Mouse (Mus musculus): ENCODE measurements at regions not wholly inside any gene's neighbourhood (a gene's known extent, or its start where the extent isn't known, plus 50 kb on each side); places are given as distances from the start of the nearest gene placed in this dataset.

DNA sequence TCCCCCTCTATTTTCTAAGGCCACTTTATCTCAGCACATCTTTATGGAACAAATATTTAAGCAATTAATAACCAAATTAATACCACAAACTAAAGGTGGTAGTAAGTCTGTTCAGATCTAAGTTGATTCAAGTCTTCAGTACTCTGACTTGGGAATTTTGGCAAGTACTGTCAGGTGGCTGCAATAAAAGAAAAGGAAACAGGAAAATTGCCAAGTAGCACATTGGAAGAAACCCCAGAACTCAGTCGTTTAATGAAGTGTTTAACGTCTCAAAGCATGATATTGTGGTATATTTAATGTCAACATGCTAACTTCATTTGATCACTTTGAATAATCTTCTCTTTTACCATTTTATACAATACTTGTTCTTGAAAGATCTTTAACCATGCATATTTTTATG lies 142.2 kb downstream of the Gm11146 start:
- Histone ChIP-seq H3K9me3 (replicated peaks) (no peaks in the 10 kb centered on the region), H3K36me3 (ENCODE audit: poor library complexity, severe bottlenecking) (no peaks in the 10 kb centered on the region), H3K4me3 (no peak overlapping the region), H3K27me3 (no peaks in the 10 kb centered on the region), H3K4me1 (peaks cover 17% of the 10 kb centered on the region), H3K9ac (no peak overlapping the region), H3K27ac (no peak overlapping the region), H3K4me2 (no peak overlapping the region)
- WGBS: 57% methylated on average over 2 of the region's 2 CpGs
- no peak for ATAC-seq

DNA sequence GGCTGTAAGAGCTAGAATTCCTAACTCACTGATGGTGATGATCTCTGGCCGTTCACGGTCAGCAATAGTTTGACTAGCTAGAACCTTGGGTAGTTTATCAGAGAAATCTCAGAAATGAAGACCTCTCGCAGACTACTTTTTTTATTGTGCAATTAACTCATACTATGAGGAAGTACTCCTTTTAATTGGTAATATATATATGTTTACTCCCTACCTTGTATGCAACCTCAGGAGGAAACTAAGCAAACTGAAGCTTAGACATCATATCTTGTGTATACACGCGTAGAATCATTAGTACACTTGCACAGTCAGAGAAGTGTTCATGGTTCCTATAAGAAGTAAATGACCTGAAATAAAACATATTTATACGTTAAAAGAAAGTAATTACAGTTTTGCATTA lies 157.2 kb downstream of the Gm11146 start:
- no peaks in the 10 kb centered on the region for H3K27me3 ChIP-seq
- H3K36me3 ChIP-seq (ENCODE audit: poor library complexity, severe bottlenecking): no peaks in the 10 kb centered on the region
- 96% methylated on average over 6 of the region's 6 CpGs for WGBS
- peaks cover 40% of the 10 kb centered on the region for H3K4me1 ChIP-seq
- H3K27ac ChIP-seq: no peak overlapping the region
- no peak for ATAC-seq
- H3K4me2 ChIP-seq: no peak overlapping the region
- H3K4me3 ChIP-seq: no peak overlapping the region
- H3K9ac ChIP-seq: no peak overlapping the region
- no peaks in the 10 kb centered on the region for H3K9me3 ChIP-seq (replicated peaks)

DNA sequence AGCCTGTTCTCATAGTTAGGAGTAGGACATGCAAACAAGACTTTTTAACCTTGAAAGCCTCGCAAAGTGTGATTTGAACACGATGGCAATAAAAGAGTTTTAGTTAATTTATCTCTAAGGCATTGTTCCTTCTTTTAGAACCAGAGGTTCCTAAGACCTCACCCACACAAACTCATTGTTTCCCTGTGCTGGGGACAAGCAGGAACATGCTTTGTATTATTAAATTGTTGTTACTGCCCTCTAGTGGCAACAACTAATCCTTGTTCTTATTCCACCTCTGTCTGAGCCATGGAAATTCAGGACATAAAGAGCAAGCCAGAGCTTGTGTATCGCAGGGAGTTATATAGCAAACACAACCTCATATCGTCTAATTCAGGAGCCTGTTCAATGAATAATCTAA lies 157.9 kb downstream of the Gm11146 start:
- WGBS: 20% methylated on average over 4 of the region's 4 CpGs
- no peak overlapping the region for H3K9ac ChIP-seq
- H3K36me3 ChIP-seq (ENCODE audit: poor library complexity, severe bottlenecking): no peaks in the 10 kb centered on the region
- no peaks in the 10 kb centered on the region for H3K27me3 ChIP-seq
- no peaks in the 10 kb centered on the region for H3K9me3 ChIP-seq (replicated peaks)
- no peak overlapping the region for H3K27ac ChIP-seq
- no peak overlapping the region for H3K4me3 ChIP-seq
- no peak overlapping the region for H3K4me2 ChIP-seq
- ATAC-seq: peak; percentile 79
- H3K4me1 ChIP-seq: peaks cover 40% of the 10 kb centered on the region

DNA sequence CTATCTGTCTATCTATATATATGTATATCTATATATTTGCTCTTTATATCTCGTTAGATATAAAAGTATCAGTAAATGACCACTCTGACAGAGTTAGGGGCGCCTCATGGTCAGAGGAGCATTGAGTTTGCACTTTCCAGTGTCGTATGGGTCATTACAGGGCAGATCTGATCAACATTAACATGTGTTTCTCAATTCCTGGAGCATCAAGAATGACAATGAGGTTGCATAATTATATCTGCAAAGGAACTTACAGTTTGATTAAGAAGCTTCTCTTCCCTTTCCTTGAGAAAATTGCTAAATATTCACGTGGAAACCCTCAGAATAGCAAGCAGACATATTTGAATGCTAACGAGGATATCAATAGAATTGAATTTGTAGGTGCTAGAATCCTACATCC lies 158.6 kb downstream of the Gm11146 start:
- Histone ChIP-seq H3K27me3 (no peaks in the 10 kb centered on the region), H3K27ac (peak overlapping the region; percentile 27; the same call in 1 of the 2 replicates), H3K9me3 (replicated peaks) (no peaks in the 10 kb centered on the region), H3K4me1 (peaks cover 40% of the 10 kb centered on the region), H3K36me3 (ENCODE audit: poor library complexity, severe bottlenecking) (no peaks in the 10 kb centered on the region), H3K4me2 (no peak overlapping the region), H3K4me3 (no peak overlapping the region), H3K9ac (no peak overlapping the region)
- 64% methylated on average over 5 of the region's 5 CpGs for WGBS
- ATAC-seq: no peak

DNA sequence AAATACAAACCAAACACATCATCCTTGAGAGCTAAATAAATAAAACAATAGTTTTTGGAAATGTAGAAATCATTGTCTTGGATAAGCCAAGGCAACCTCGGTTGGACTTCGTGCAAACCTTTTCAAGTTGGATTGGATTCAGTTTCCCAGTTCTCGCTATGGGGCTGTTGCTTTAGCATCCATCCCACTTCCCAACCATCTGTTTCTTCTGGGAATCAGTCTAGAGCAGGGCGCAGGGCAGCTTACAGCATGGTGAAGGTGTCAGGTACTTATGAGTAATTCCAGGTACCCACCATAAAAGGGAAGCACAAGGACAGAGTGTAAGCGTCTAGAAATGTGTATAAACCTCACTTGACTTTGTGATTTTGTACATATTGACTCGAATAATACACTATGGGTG lies 159.0 kb downstream of the Gm11146 start:
- H3K36me3 ChIP-seq (ENCODE audit: poor library complexity, severe bottlenecking): peaks cover 3% of the 10 kb centered on the region; the same call in 1 of the 2 replicates
- no peaks in the 10 kb centered on the region for H3K27me3 ChIP-seq
- 91% methylated on average over 6 of the region's 6 CpGs for WGBS
- no peak for ATAC-seq
- no peak overlapping the region for H3K4me2 ChIP-seq
- no peak overlapping the region for H3K4me3 ChIP-seq
- no peak overlapping the region for H3K9ac ChIP-seq
- H3K4me1 ChIP-seq: peaks cover 40% of the 10 kb centered on the region
- H3K9me3 ChIP-seq (replicated peaks): no peaks in the 10 kb centered on the region
- no peak overlapping the region; the same call in 1 of the 2 replicates for H3K27ac ChIP-seq

DNA sequence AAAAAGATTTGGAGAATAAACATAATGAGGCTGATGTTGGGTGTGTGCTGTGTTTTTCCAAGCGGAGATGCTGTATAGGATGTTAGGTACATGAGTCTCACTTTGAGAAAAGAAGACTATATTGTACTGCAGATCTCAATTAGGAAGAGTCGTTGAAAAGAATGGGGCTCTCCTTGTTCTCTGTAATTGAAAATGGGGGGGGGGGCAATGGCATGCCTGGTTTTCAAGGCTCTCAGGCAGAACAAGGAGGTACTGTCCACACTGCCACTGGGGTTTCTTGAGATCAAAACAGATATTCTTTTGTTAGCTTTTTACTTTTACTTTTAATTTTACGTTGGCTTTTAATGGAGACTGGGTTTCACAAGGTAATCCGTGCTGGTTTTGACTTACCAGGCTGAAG lies 170.5 kb downstream of the Gm11146 start:
- Histone ChIP-seq H3K27me3 (no peaks in the 10 kb centered on the region), H3K9ac (no peak overlapping the region), H3K9me3 (replicated peaks) (no peaks in the 10 kb centered on the region), H3K27ac (peak overlapping the region; percentile 54), H3K4me1 (peaks cover 14% of the 10 kb centered on the region), H3K4me3 (no peak overlapping the region), H3K36me3 (ENCODE audit: poor library complexity, severe bottlenecking) (no peaks in the 10 kb centered on the region), H3K4me2 (peak overlapping the region; percentile 10; the same call in 1 of the 2 replicates)
- ATAC-seq: no peak
- 17% methylated on average over 4 of the region's 4 CpGs for WGBS

DNA sequence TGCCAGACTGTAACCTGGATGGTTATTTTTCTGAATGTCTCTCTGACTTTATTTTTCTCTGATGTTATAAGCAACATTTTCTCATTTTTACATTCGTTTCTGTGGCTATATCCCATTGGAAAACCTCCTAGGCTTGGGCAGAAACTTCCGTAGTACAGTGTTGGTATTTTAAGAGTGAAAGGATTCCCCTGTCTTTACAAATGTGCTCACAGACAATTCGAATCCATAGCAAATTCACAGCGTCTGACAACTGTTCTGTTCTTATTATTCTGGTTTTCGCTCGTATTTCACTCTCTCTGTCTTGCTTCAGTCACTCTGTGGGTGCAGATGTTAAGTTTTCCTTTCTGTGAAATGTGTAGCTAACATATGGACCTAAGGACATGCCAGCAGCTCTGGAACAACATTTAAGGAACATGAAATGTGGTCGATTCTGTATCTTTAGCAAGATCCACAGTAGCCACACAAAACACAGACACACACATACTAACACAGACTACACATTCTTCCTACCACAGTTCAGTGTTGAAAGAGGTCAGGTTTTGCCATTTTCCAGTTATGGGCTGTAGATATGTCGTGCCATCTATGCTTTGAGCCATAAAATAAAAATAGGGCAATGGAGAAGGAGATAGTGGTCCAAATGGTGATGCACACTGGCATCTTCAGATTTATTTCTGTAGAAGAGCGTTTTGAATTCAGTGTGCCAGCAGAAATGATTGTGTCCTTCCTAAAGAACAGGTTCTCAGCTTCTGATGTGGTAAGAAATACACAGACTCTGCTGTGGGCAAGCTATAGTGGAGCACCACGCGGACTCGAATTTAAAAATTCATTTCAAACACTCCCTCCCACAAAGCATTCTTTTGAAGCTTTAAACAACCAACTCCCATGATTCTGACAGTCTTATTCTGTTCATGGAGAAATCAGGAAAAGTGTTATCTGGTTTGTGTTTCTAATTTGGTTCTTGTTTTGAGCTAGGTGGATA lies 179.2 kb downstream of the Gm11146 start:
- Histone ChIP-seq H3K27ac (peak overlapping the region; percentile 97), H3K9ac (peak overlapping the region; percentile 75), H3K27me3 (no peaks in the 10 kb centered on the region), H3K36me3 (ENCODE audit: poor library complexity, severe bottlenecking) (no peaks in the 10 kb centered on the region), H3K4me2 (peak overlapping the region; percentile 62), H3K9me3 (replicated peaks) (no peaks in the 10 kb centered on the region), H3K4me1 (peaks cover 35% of the 10 kb centered on the region), H3K4me3 (peak overlapping the region; percentile 36)
- no peak for ATAC-seq
- WGBS: 40% methylated on average over 12 of the region's 12 CpGs

DNA sequence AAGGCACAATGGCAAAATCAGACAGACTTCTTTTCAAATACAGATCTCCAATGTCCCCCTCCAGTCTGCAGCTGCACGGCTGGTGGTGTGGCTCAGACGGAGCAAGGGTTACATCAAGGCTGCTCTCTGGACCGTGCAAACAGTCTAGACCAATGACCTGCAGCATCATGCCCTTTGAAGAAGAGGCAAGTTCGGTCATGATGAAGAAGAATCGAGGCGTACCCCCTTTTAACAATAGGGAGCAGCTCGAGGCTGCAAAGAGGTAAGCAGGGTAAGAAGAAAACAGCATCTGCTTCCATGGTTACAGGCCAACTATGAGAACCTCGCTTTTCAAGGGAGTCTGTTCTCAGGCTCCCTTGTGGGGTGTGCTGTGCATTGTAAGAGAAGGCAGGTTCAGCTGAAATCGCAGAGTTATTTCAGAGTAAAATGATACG lies 180.3 kb downstream of the Gm11146 start:
- peak; percentile 93 for ATAC-seq
- WGBS: under 1% methylated on average over 10 of the region's 10 CpGs
- peak overlapping the region; percentile 36 for H3K4me3 ChIP-seq

DNA sequence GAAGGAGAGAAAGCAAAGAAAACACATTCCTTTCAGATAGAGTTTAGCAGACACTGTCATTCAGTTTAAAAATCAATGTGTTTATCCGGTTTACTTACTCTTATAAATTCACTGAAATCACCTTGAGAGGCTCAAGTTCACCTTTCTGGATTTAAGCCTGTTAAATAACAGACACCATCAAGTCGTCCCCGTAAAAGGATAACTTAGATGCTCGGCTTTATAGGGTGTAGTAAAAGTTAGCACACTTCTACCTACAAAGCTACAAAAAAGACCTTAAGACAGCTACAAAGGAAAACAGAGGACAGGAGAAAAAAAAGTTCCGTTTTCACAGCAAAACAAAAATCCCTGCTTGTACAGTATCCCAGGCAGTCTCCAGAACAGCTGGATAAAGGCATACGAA lies 180.9 kb downstream of the Gm11146 start:
- H3K36me3 ChIP-seq (ENCODE audit: poor library complexity, severe bottlenecking): no peaks in the 10 kb centered on the region
- 15% methylated on average over 6 of the region's 6 CpGs for WGBS
- peak overlapping the region; percentile 97 for H3K27ac ChIP-seq
- H3K4me1 ChIP-seq: peaks cover 37% of the 10 kb centered on the region
- H3K4me3 ChIP-seq: peak overlapping the region; percentile 36
- peak overlapping the region; percentile 75 for H3K9ac ChIP-seq
- H3K27me3 ChIP-seq: no peaks in the 10 kb centered on the region
- H3K9me3 ChIP-seq (replicated peaks): no peaks in the 10 kb centered on the region
- ATAC-seq: no peak
- H3K4me2 ChIP-seq: peak overlapping the region; percentile 62

More for the DNA sequence above, 180.3 kb downstream of the Gm11146 start:
- Histone ChIP-seq H3K9ac (peak overlapping the region; percentile 75), H3K9me3 (replicated peaks) (no peaks in the 10 kb centered on the region), H3K4me2 (peak overlapping the region; percentile 62), H3K36me3 (ENCODE audit: poor library complexity, severe bottlenecking) (no peaks in the 10 kb centered on the region), H3K27ac (peak overlapping the region; percentile 97), H3K27me3 (no peaks in the 10 kb centered on the region), H3K4me1 (peaks cover 34% of the 10 kb centered on the region)

DNA sequence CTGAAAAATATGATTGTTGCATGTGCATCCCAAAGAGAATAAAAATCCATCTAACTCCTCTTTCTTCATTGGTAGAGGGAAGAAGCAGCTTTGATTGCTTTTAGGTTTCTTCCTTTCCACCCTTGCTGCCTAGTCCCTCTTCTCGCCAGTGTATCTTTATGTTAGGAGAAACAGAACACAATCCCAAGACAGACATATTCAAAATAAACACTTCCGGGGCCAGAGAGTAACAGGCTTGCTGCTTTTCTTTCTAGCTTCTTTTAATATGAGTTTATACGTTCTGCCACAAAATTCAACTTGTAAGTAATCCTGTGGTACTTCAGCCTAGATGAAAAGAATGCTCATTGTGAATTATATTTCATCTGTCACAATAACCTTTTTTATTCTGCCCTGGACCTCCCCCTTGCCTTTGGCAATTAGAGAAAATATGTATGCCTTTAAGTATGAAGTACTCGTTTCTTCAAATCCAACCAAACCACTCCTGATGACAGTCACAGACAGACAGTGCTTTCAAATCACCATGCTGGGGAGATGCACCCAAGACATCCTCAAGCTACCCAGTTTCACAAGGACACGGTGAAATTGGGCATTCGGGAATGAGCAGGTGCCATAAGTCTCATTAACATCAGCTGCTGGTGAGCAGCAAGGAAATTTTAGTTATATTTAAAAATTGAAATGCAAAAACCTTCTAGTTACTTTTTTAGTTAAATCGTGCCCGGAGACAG lies 181.6 kb downstream of the Gm11146 start:
- Histone ChIP-seq H3K27ac (peak overlapping the region; percentile 89), H3K4me3 (peak overlapping the region; percentile 44), H3K27me3 (no peaks in the 10 kb centered on the region), H3K36me3 (ENCODE audit: poor library complexity, severe bottlenecking) (no peaks in the 10 kb centered on the region), H3K4me1 (peaks cover 38% of the 10 kb centered on the region), H3K4me2 (peak overlapping the region; percentile 67), H3K9me3 (replicated peaks) (no peaks in the 10 kb centered on the region), H3K9ac (peak overlapping the region; percentile 81)
- no peak for ATAC-seq
- WGBS: 21% methylated on average over 8 of the region's 8 CpGs

DNA sequence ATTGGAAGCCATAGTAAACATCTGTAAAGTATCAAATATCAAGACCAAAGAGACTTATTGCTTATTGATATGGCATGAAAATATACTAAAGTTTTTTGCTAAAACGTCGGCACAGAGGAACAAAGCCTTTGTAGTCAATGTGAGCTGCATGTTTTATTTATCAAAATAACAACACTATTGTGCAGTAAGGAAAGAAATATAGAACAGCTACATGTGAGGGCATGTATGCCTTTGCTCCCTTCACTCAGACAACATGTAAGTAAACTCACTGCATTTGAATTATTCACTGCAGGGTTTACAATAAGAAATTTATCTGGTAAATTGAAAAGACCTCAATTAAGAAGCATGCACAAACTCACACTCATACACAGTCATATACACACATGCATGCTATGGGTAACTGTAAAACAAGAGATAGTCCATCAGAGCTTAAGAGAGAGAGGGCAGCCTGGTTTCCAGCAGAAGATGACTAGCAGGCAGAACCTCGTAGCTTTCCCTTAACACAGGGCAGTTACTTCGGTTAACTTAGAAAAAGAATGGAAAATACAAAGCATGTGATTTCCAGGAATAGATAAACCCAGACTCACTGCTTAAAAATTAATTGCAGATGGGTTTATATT lies 182.7 kb downstream of the Gm11146 start:
- ATAC-seq: no peak
- Histone ChIP-seq H3K4me1 (peaks cover 43% of the 10 kb centered on the region), H3K9me3 (replicated peaks) (no peaks in the 10 kb centered on the region), H3K9ac (peak overlapping the region; percentile 77), H3K27ac (peak overlapping the region; percentile 86), H3K27me3 (no peaks in the 10 kb centered on the region), H3K4me2 (peak overlapping the region; percentile 66), H3K36me3 (ENCODE audit: poor library complexity, severe bottlenecking) (no peaks in the 10 kb centered on the region), H3K4me3 (peak overlapping the region; percentile 44)
- 18% methylated on average over 4 of the region's 4 CpGs for WGBS

DNA sequence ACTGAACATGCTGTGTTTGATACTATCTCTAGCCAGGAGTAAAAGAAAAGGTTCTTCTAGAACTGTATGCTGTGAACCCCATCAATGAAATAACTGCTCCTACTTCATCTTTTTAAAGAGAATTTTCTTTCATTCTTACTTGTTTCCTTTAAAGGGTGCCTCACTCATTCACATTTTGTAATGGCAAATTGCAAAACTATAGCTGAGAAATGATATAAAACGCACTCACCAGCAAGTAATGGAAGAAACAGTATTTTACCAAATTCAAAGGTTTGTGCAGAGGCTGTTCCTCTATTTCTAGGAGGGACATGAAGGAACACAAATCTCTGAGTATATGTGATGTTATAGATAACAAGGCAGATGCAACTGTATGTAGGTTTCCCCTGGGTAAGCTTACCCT lies 183.4 kb downstream of the Gm11146 start:
- Histone ChIP-seq H3K4me2 (peak overlapping the region; percentile 66), H3K9ac (peak overlapping the region; percentile 77), H3K27me3 (no peaks in the 10 kb centered on the region), H3K27ac (peak overlapping the region; percentile 86), H3K4me3 (peak overlapping the region; percentile 44), H3K9me3 (replicated peaks) (no peaks in the 10 kb centered on the region), H3K4me1 (peaks cover 44% of the 10 kb centered on the region), H3K36me3 (ENCODE audit: poor library complexity, severe bottlenecking) (no peaks in the 10 kb centered on the region)
- no peak for ATAC-seq
- WGBS: 55% methylated on average over 1 of the region's 1 CpGs

Measured in forebrain, embryonic 13.5 days (tissue).